Mouse (Mus musculus) liver, postnatal 0 days (tissue): ENCODE results near the gene Mettl21e.

Source experiments
- CTCF ChIP-seq: sonication (generic); IDR thresholded peaks from 2 replicates; pipeline ENCODE4 v1.5.1; 2016; ENCODE audit warnings: antibody characterized with exemption, low read depth
- EP300 ChIP-seq: IDR thresholded peaks from 2 replicates; pipeline ENCODE4 v1.6.1; 2016; ENCODE audit warnings: antibody characterized with exemption, low read depth, mild to moderate bottlenecking

GRCm38 (mm10) chr1:44239969-44240368 lies 21.2 kb upstream of the Mettl21e start:
- TF ChIP-seq CTCF: no peak
- TF ChIP-seq EP300: no peak
